Mouse (Mus musculus) kidney, embryonic 16.5 days (tissue): ENCODE results near the gene Pmpca. TPM values are rescaled to one million over a fixed set of nuclear protein-coding genes. Genes with fewer than 3 reads are reported as not detected.

Source experiments
- polyA plus RNA-seq: library from polyadenylated mRNA; unstranded; fragments of >200 nt; fragmentation: Nextera tagmentation; extraction: Ambion mirVana; gene quantifications from 2 replicates; pipeline ENCODE4 v1.2.1, GENCODE M21; 2015

Gene Pmpca
- polyA plus RNA-seq, 1 experiment from 2014 or later, result 122 TPM

Other genes starting within 250 kb of the Pmpca start
- 0.09 TPM in 1 of 2 replicates, not detected in the other for gene Lhx3, start 181.1 kb upstream of the Pmpca start, polyA plus RNA-seq
- 18.4 and 20.7 TPM in 2 replicates for gene Qsox2, start 151.8 kb upstream of the Pmpca start, polyA plus RNA-seq
- gene Ccdc187, start 94.8 kb upstream of the Pmpca start, polyA plus RNA-seq, result 0.02 and 0.03 TPM in 2 replicates
- gene Gpsm1, start 73.8 kb upstream of the Pmpca start, polyA plus RNA-seq, result 41.9 and 44.1 TPM in 2 replicates
- 30.6 and 34.2 TPM in 2 replicates for gene Dnlz, start 37.2 kb upstream of the Pmpca start, polyA plus RNA-seq
- gene Card9, start 28.4 kb upstream of the Pmpca start, polyA plus RNA-seq, result 0.92 and 1.4 TPM in 2 replicates
- 31.7 and 35.3 TPM in 2 replicates for gene Snapc4, start 8.7 kb upstream of the Pmpca start, polyA plus RNA-seq
- 125 and 127 TPM in 2 replicates for gene Entr1, start within 50 bp of the Pmpca start, polyA plus RNA-seq
- 24.9 and 26.6 TPM in 2 replicates for gene Inpp5e, start 19.9 kb downstream of the Pmpca start, polyA plus RNA-seq
- 27.6 and 28.6 TPM in 2 replicates for gene Sec16a, start 55.9 kb downstream of the Pmpca start, polyA plus RNA-seq
- 23.7 and 27.0 TPM in 2 replicates for gene Notch1, start 127.3 kb downstream of the Pmpca start, polyA plus RNA-seq
- 257 and 266 TPM in 2 replicates for gene Egfl7, start 190.7 kb downstream of the Pmpca start, polyA plus RNA-seq
- gene Gm20532, start 197.3 kb downstream of the Pmpca start, polyA plus RNA-seq, result not detected in 2 replicates
- 53.0 and 57.0 TPM in 2 replicates for gene Agpat2, start 215.1 kb downstream of the Pmpca start, polyA plus RNA-seq
- 39.3 and 40.3 TPM in 2 replicates for gene Fam69b, start 239.1 kb downstream of the Pmpca start, polyA plus RNA-seq